Mouse (Mus musculus): ENCODE results near the gene Mybpc2. TPM values are rescaled to one million over a fixed set of nuclear protein-coding genes. Genes with fewer than 3 reads are reported as not detected.

The Mybpc2 gene
- polyA plus RNA-seq, 1 experiment from 2014 or later: 4.5 TPM

DNA sequence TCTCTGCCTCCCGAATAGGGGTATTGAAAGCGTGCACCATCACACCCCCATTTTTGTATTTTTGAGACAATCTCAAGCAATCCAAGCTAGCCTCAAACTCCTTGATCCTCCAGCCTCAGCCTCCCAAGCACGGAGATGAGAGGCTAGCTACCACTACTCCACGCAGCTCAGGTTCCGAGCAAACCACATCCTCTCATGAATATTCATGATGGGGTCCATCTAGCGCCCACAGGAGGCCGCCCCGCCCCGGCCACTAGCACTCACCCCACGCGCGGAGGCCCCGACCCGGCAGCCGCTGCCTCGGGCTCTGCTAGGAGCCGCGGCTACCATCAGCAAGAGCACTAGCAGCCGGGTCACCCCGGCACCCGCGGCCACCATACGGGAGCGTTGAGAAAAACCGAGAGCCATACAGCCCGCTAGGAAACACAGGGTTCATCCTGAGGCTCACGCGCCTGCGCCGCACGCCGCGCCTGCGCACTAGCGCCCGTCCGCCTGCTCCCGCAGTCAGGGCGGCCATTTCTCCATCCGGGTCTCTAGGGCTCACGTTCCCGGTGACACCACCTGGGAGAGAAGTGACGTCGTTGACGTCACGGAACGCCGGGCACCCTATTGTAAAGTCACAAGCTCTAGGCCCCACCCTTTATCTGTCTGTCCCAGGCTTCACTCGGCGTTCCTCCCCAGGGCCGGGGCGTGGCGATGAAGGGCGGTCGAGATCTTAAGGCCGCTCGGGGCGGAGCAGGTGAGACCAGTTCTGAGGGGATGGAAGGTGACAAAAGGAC is 28.3 kb downstream of the Mybpc2 start, which contains the start of the genes Emc10 and Fam71e1:
Emc10 (minus strand) TSS at position 538 of the 779 bp plus-strand sequence.
Fam71e1 (plus strand) TSS at position 590 of the 779 bp plus-strand sequence.
- peaks cover 15% of the 10 kb centered on the region for H3K4me1 ChIP-seq (ENCODE audit: control insufficient read depth, insufficient read depth, low read length)
- WGBS: under 1% methylated on average over 58 of the region's 58 CpGs
- peaks cover 9% of the 10 kb centered on the region; the same call in 1 of the 2 replicates for H3K36me3 ChIP-seq (ENCODE audit: control insufficient read depth, insufficient read depth)
- peak within 1 kb of the TSS; percentile 76 for H3K4me2 ChIP-seq (ENCODE audit: low read depth, low read length)
- peak within 1 kb of the TSS; percentile 72 for H3K4me3 ChIP-seq (ENCODE audit: low read length)
- no peaks in the 10 kb centered on the region for H3K9me3 ChIP-seq (replicated peaks; ENCODE audit: control insufficient read depth, low read length)
- peak within 1 kb of the TSS; percentile 93 for H3K27ac ChIP-seq (ENCODE audit: low read length)
- peak within 1 kb of the TSS; percentile 85 for H3K9ac ChIP-seq (ENCODE audit: low read length)
- peaks cover 3% of the 10 kb centered on the region; the same call in 1 of the 2 replicates for H3K27me3 ChIP-seq (ENCODE audit: control insufficient read depth, insufficient read depth, low read length)
- ATAC-seq (replicated peaks; ENCODE audit: extremely low read depth, insufficient read depth, low FRiP score): peak; percentile 92

DNA sequence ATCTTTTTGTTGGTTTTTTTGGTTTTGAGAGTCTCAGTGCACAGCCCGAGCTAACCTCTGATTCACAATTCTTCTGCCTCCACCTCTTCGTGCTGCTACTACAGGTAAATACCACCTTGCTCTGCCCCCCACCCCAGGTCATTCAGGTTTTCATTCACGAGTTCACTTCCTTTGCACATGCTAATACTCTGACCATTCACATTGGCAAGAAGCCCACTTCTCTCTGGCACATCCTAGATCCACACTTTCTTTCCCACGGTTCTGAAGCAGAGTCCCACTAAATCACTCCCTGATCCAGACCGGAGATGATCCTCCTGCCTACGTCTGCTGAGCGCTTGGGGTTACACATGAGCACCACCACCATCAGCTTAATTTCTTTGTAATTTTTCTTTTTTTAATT is 29.4 kb downstream of the Mybpc2 start:
- Histone ChIP-seq H3K4me2 (ENCODE audit: low read depth, low read length) (peak overlapping the region; percentile 76), H3K27me3 (ENCODE audit: control insufficient read depth, insufficient read depth, low read length) (peaks cover under 1% of the 10 kb centered on the region; the same call in 1 of the 2 replicates), H3K36me3 (ENCODE audit: control insufficient read depth, insufficient read depth) (peaks cover 9% of the 10 kb centered on the region; the same call in 1 of the 2 replicates), H3K4me1 (ENCODE audit: control insufficient read depth, insufficient read depth, low read length) (peaks cover 17% of the 10 kb centered on the region), H3K9ac (ENCODE audit: low read length) (peak overlapping the region; percentile 85), H3K4me3 (ENCODE audit: low read length) (peak overlapping the region; percentile 72; the same call in 1 of the 2 replicates), H3K9me3 (replicated peaks; ENCODE audit: control insufficient read depth, low read length) (no peaks in the 10 kb centered on the region), H3K27ac (ENCODE audit: low read length) (no peak overlapping the region)
- WGBS: 79% methylated on average over 7 of the region's 7 CpGs
- ATAC-seq (replicated peaks; ENCODE audit: extremely low read depth, insufficient read depth, low FRiP score): no peak

DNA sequence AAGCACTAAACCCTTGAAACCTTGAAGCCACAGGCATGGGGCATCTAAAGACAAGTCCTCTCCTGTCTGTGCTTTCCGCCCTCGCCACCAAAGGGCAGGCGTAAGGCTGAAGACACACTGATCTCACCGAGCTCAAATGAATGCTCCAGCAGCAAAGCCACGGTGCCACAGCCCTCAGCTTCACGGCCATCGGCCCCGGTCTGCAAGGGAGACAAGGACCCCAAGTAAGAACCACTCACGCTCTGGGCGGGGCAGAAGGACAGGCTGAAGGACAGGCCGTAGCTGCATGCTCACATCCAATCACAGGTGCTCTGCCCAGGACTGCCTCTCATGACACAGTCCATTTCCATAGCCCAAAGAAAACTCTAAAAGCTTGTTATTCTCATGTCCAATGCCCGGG is 29.8 kb downstream of the Mybpc2 start:
- no peaks in the 10 kb centered on the region for H3K27me3 ChIP-seq (ENCODE audit: control insufficient read depth, insufficient read depth, low read length)
- H3K9ac ChIP-seq (ENCODE audit: low read length): no peak overlapping the region
- H3K27ac ChIP-seq (ENCODE audit: low read length): no peak overlapping the region
- H3K4me3 ChIP-seq (ENCODE audit: low read length): no peak overlapping the region
- H3K9me3 ChIP-seq (replicated peaks; ENCODE audit: control insufficient read depth, low read length): no peaks in the 10 kb centered on the region
- H3K4me2 ChIP-seq (ENCODE audit: low read depth, low read length): no peak overlapping the region
- peaks cover 18% of the 10 kb centered on the region for H3K4me1 ChIP-seq (ENCODE audit: control insufficient read depth, insufficient read depth, low read length)
- no peak for ATAC-seq (replicated peaks; ENCODE audit: extremely low read depth, insufficient read depth, low FRiP score)
- peaks cover 9% of the 10 kb centered on the region; the same call in 1 of the 2 replicates for H3K36me3 ChIP-seq (ENCODE audit: control insufficient read depth, insufficient read depth)
- 88% methylated on average over 12 of the region's 12 CpGs for WGBS

DNA sequence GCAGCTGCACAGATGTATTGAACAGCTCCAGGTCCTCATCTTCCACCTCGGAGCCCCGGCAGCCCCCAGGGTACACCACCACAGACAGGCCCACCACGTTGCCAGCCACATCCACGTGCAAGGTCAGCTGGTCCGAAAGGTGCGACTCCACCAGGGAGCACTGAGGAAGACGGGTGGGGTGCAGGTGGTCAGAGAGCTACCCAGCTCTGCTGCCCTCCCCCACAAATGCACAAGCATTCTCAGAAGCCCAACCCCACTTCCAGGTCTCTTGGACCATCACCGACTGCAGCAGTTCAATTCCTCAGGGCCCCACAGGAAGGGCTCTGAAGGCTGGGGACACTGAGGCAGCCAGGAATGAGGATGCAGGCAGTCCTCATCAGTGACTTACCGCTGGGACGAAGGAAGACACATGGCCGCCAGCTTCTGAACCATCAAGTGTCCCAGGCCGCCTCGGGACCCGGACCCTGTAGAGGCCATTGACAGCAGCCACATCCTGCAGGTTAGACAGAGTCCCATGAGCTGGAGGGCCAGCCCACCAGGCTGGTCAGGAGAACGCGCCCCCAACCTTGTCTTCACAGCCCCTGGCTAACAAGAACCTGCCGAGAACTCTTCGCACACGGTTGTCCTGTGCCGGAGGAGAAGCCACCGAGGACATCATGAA is 32.2 kb downstream of the Mybpc2 start:
- 92% methylated on average over 21 of the region's 21 CpGs for WGBS
- Histone ChIP-seq H3K36me3 (ENCODE audit: control insufficient read depth, insufficient read depth) (peaks cover 9% of the 10 kb centered on the region; the same call in 1 of the 2 replicates), H3K9ac (ENCODE audit: low read length) (no peak overlapping the region), H3K4me3 (ENCODE audit: low read length) (no peak overlapping the region), H3K9me3 (replicated peaks; ENCODE audit: control insufficient read depth, low read length) (no peaks in the 10 kb centered on the region), H3K27ac (ENCODE audit: low read length) (no peak overlapping the region), H3K4me1 (ENCODE audit: control insufficient read depth, insufficient read depth, low read length) (peaks cover 18% of the 10 kb centered on the region), H3K27me3 (ENCODE audit: control insufficient read depth, insufficient read depth, low read length) (no peaks in the 10 kb centered on the region), H3K4me2 (ENCODE audit: low read depth, low read length) (no peak overlapping the region)
- ATAC-seq (replicated peaks; ENCODE audit: extremely low read depth, insufficient read depth, low FRiP score): no peak

DNA sequence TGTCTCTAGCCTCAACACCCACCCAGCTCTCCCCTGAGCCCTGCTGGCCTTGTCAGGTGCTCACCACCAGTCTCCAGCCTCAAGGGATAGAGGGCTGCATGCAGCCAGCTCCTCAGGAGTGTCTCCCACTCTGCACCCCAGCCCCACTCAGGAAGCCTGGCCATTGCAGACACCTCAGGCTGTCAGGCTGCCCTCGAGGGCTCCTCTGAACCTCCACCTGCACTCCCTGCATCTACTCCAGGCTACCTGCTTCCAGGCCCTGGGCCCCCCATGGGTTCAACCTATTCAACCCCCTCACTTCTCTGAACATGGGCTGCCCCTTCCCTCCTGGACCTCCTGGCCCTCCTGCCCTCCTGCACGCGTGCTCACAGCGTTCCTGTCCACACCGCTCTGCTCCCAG is 33.1 kb downstream of the Mybpc2 start:
- no peak for ATAC-seq (replicated peaks; ENCODE audit: extremely low read depth, insufficient read depth, low FRiP score)
- H3K36me3 ChIP-seq (ENCODE audit: control insufficient read depth, insufficient read depth): peaks cover 9% of the 10 kb centered on the region; the same call in 1 of the 2 replicates

DNA sequence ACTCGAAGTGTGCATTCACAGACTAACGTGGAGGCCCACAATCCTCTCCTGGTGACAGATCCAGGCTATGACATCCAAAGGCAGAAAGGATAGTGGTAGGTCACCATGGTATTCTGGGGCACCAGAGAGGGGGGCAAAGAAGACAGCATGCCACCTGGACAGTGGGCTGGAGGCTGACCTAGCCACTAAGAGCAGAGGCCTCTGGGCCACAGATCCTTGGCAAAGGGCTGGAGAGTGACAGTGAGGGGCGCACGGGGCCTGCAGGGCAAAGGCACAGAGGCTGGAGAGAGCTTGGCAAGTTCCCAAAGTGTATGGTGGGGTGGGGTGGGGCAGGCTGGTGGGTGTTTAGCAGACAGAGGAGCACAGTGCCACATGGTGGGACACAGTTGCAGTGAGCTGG is 34.2 kb downstream of the Mybpc2 start:
- Histone ChIP-seq H3K4me2 (ENCODE audit: low read depth, low read length) (no peak overlapping the region), H3K36me3 (ENCODE audit: control insufficient read depth, insufficient read depth) (peaks cover 13% of the 10 kb centered on the region; the same call in 1 of the 2 replicates), H3K4me3 (ENCODE audit: low read length) (no peak overlapping the region), H3K9ac (ENCODE audit: low read length) (no peak overlapping the region), H3K27ac (ENCODE audit: low read length) (no peak overlapping the region), H3K4me1 (ENCODE audit: control insufficient read depth, insufficient read depth, low read length) (peaks cover 10% of the 10 kb centered on the region), H3K9me3 (replicated peaks; ENCODE audit: control insufficient read depth, low read length) (no peaks in the 10 kb centered on the region), H3K27me3 (ENCODE audit: control insufficient read depth, insufficient read depth, low read length) (no peaks in the 10 kb centered on the region)
- 71% methylated on average over 4 of the region's 4 CpGs for WGBS
- no peak for ATAC-seq (replicated peaks; ENCODE audit: extremely low read depth, insufficient read depth, low FRiP score)

More for the DNA sequence above, 33.1 kb downstream of the Mybpc2 start:
- H3K27me3 ChIP-seq (ENCODE audit: control insufficient read depth, insufficient read depth, low read length): no peaks in the 10 kb centered on the region
- no peak overlapping the region for H3K9ac ChIP-seq (ENCODE audit: low read length)
- 92% methylated on average over 5 of the region's 5 CpGs for WGBS
- H3K9me3 ChIP-seq (replicated peaks; ENCODE audit: control insufficient read depth, low read length): no peaks in the 10 kb centered on the region
- H3K4me3 ChIP-seq (ENCODE audit: low read length): no peak overlapping the region
- no peak overlapping the region for H3K27ac ChIP-seq (ENCODE audit: low read length)
- peaks cover 14% of the 10 kb centered on the region for H3K4me1 ChIP-seq (ENCODE audit: control insufficient read depth, insufficient read depth, low read length)
- H3K4me2 ChIP-seq (ENCODE audit: low read depth, low read length): no peak overlapping the region

DNA sequence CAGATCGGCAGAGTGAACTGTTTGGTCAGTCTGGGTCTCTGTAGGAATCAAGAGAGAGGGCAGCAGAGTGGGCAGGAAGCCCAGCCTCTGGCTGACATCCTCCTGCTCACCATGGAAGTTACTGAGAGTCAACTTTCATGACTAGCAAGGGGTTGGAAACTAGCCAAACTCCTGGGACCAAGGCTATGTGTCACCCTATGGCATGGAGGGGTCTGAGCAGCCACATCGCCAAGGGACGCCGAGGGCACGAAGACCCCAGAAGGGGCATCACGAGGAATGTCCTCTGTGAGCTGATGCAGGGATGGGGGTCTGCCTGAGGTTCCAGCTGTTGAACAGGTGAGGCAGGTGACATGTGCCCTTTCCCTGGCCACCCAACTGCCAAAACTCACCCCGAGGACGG is 35.9 kb downstream of the Mybpc2 start:
- no peak for ATAC-seq (replicated peaks; ENCODE audit: extremely low read depth, insufficient read depth, low FRiP score)

DNA sequence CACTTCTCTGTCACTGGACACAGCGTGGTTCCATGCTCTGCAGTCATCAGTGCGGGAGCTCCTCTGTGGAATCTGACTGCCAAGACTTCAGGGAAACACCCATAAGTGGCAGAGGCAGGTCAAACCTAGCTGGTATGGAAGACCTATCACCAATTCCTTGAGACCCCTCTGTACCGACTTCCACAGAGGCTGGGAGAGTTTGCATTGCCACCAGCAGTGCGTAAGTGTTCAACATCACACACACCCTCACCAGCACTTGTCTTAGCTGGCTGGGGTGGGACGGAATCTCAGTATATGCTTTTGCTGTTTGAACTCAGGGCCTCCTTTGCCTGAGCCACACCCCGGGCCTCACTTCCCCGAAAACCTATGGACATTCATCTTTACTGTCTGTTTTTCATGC is 36.5 kb downstream of the Mybpc2 start:
- Histone ChIP-seq H3K4me2 (ENCODE audit: low read depth, low read length) (no peak overlapping the region), H3K27ac (ENCODE audit: low read length) (no peak overlapping the region), H3K27me3 (ENCODE audit: control insufficient read depth, insufficient read depth, low read length) (no peaks in the 10 kb centered on the region), H3K9ac (ENCODE audit: low read length) (no peak overlapping the region), H3K4me3 (ENCODE audit: low read length) (no peak overlapping the region), H3K4me1 (ENCODE audit: control insufficient read depth, insufficient read depth, low read length) (peaks cover 10% of the 10 kb centered on the region), H3K36me3 (ENCODE audit: control insufficient read depth, insufficient read depth) (peaks cover 14% of the 10 kb centered on the region; the same call in 1 of the 2 replicates), H3K9me3 (replicated peaks; ENCODE audit: control insufficient read depth, low read length) (no peaks in the 10 kb centered on the region)
- ATAC-seq (replicated peaks; ENCODE audit: extremely low read depth, insufficient read depth, low FRiP score): no peak
- WGBS: 82% methylated on average over 7 of the region's 7 CpGs

More for the DNA sequence above, 35.9 kb downstream of the Mybpc2 start:
- Histone ChIP-seq H3K9ac (ENCODE audit: low read length) (no peak overlapping the region), H3K36me3 (ENCODE audit: control insufficient read depth, insufficient read depth) (peaks cover 14% of the 10 kb centered on the region; the same call in 1 of the 2 replicates), H3K4me1 (ENCODE audit: control insufficient read depth, insufficient read depth, low read length) (peaks cover 10% of the 10 kb centered on the region), H3K4me2 (ENCODE audit: low read depth, low read length) (no peak overlapping the region), H3K27ac (ENCODE audit: low read length) (no peak overlapping the region), H3K9me3 (replicated peaks; ENCODE audit: control insufficient read depth, low read length) (no peaks in the 10 kb centered on the region), H3K27me3 (ENCODE audit: control insufficient read depth, insufficient read depth, low read length) (no peaks in the 10 kb centered on the region), H3K4me3 (ENCODE audit: low read length) (no peak overlapping the region)
- WGBS: 82% methylated on average over 8 of the region's 8 CpGs

Data from heart, embryonic 16.5 days (tissue).